Mouse (Mus musculus) G1E (cell line): ENCODE data around the gene Hoxb6.

Source experiments
- CTCF ChIP-seq: IDR thresholded peaks from 2 replicates; pipeline ENCODE4 v1.5.1; 2012; ENCODE audit warnings: low read depth, low read length, inconsistent platforms, mixed read lengths
- GATA1 ChIP-seq: IDR thresholded peaks from 2 replicates; pipeline ENCODE4 v1.6.1; 2012; ENCODE audit warnings: borderline replicate concordance, low read length, inconsistent platforms, mixed read lengths
- POLR2AphosphoS5 ChIP-seq: IDR thresholded peaks from 2 replicates; pipeline ENCODE4 v1.6.1; 2012; ENCODE audit warnings: low read depth, low read length, inconsistent platforms; ENCODE audit not compliant: insufficient replicate concordance
- TAL1 ChIP-seq: conservative IDR thresholded peaks from 2 replicates; pipeline ENCODE4 v1.6.1; 2012; ENCODE audit warnings: low read depth, low read length, inconsistent platforms, mixed read lengths

DNA sequence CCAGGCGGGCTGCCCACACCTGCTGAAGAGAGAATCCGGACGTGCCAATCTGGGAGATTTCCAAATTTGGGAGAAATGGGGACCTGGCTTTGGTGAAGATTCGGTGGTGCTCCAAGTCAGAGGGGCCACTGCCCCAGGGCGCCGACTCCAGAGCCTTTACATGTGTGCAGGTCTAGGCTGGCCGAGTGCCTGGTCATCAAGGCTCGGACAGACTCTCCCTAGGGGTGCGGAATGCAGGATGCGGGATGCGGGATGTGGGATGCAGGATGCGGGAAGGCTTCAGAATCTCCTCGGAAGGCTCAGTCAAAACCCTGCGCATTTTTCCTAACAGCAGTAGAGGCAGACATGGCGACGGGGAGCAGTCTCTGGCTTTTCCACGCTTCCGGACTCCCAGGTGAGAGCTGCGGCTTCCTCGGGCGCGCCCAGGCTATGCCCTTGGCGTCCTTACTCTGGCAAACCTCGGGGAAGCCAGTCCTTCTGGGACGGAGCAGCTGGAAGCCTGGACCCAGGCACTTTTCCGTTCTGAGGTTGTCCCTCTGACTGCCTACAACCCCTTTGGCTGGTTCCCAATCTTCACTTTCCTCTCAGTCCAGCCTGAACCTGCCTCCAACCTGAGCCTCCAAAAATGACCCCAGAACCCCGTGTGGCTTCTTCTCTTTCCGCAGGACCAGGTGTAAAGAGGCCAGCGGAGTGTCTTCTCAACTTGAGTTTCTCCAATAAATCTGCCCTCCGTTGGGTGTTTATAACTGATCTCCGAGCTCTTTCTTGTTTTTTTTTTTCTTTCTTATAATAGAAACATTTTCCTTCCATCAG, 12.6 kb upstream of the Hoxb6 start:
- TF ChIP-seq CTCF (no peak), GATA1 (no peak), TAL1 (no peak), POLR2AphosphoS5 (no peak)
